Mouse (Mus musculus) leukemia stem cell, adult 10-12 weeks (primary cell): ENCODE results near the gene Myo1e. TPM values are rescaled to one million over a fixed set of nuclear protein-coding genes. Genes with fewer than 3 reads are reported as not detected.

Source experiments
- polyA plus RNA-seq: library from polyadenylated mRNA; stranded (reverse); fragments of >175 nt; gene quantifications from 2 replicates; pipeline ENCODE4 v1.2.3, GENCODE M21; 2012; ENCODE audit warnings: low replicate concordance

Gene Myo1e
- 6.1 and 8.6 TPM in 2 replicates for polyA plus RNA-seq

DNA sequence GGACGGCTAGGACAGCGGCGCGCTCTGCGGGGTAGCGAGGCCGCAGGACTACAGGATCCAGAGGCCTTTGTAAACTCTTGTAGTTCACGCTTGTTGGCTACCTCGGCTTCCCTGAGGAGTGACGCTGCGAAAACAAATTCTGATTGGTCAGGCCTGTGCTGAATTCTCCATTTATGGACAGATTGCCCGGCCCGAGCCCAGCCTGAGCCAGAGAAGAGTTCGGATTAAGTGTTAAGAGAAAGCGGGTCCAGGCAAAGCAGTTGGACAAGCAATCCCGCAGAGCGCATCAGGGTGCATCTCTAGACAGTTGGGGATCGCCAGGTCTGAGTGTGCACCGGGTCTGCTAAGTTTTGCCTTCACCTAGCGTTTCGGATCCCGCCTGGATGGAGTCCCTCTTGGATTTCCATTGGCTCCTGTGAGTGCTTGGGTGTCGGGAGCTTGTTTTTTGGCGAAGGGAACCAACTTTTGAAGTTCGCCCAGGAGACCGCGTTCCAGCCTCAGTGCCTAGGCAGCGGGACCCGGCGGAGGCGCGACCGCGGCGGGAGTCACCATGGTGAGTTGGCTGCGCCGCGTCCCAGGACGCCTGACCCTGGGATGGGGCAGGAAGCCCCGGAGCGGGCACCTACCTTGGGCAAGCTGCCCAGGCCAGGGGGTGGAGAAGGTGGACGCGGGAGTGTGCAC is at the start of gene Myo1e:
Myo1e (plus strand) TSS at position 200 of the 681 bp plus-strand sequence.

DNA sequence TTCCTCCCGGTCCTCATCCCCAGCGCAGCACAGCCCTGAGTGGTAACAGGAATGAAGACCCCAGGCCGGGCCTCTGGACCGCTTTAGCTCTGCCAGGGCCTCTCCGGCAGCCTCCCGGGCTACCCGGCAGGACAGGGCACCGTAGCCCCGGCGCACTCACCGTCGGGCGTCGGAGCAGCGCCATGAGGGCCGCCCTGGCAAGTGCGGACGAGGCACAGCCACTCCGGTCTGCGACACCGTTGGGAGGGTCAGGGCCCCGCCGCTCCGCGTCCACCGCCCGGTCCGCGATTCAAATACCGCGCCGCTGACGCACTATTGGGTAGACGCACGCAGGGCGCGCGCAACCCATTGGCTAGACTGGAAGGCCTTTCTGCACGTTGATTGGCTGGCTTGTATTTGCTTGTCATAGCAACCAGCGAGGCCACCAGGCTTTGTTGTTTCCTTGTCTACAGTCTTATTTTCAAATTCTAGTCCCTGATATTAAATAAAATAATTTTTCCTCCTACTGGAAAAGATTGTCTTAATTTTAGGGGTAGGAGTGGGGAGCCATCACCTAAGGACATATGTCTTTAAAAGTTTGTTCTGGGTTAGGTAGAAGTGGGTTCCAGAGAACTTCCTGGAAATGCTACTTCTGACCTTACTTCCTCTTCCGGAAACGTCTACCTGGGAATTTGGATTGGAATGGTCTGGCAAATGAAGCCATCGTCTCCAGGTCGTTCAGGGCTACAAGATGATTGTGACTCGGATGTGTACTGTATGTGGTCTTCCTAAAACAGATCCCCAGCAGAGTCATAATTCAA is 214.3 kb downstream of the Myo1e start, which contains the start of gene Ccnb2:
Ccnb2 (minus strand) TSS at position 291 of the 800 bp plus-strand sequence.

Other genes starting within 250 kb of the Myo1e start
- 26.8 and 29.1 TPM in 2 replicates for gene Bnip2, start 217.9 kb upstream of the Myo1e start, polyA plus RNA-seq
- gene Gtf2a2, start 194.8 kb upstream of the Myo1e start, polyA plus RNA-seq, result 23.3 and 47.1 TPM in 2 replicates
- not detected in 2 replicates for gene Gcnt3, start 169.3 kb upstream of the Myo1e start, polyA plus RNA-seq
- gene Fam81a, start 64.8 kb upstream of the Myo1e start, polyA plus RNA-seq, result 0.10 TPM in 1 of 2 replicates, not detected in the other
- gene Ccnb2, start 214.2 kb downstream of the Myo1e start, polyA plus RNA-seq, result 16.3 and 24.4 TPM in 2 replicates